Mouse (Mus musculus) megakaryocyte-erythroid progenitor cell, adult 5-6 weeks (primary cell): ENCODE measurements around the gene Arl5c. TPM values are rescaled to one million over a fixed set of nuclear protein-coding genes. Genes with fewer than 3 reads are reported as not detected.

ENCODE experiments used
- ATAC-seq: replicated peaks from 2 replicates; pipeline ENCODE4 v1.8.0; 2016; ENCODE audit warnings: mild to moderate bottlenecking, inconsistent platforms; ENCODE audit not compliant: severe bottlenecking, poor library complexity, low FRiP score, low TSS enrichment
- total RNA-seq, 2 experiments: library from RNA; stranded (forward) in 1 of 2; stranded (reverse) in 1 of 2; fragments of 200-1000, 215-1000 nt in 1 of 2; fragments of >200 nt in 1 of 2; fragmentation: Nextera tagmentation in 1 of 2; gene quantifications; 2 replicates each; pipeline ENCODE4 v1.2.3; 2014 to 2017

Gene Arl5c
- total RNA-seq, 2 experiments from 2014 or later = 2.7 to 9.8 TPM

DNA sequence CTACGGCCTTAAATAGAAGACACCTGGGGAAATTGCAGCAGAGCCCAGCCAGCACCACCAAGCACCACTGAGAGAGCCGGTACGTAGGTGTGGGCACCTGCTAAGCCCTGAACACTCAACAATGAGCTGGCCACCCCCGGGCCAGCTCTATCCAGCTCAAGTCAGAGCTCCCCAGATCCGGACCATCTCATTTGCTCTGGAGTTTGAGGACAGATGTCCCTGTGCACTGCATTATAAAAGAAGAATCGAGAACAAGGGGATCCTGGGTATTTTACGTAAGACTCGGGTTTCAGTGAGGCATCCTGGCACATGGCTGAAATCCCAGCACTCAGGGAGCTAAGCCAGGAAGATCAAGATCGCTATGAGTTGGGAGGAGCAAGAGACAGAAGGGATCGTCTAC, 51.0 kb downstream of the Arl5c start:
- ATAC-seq = no peak

DNA sequence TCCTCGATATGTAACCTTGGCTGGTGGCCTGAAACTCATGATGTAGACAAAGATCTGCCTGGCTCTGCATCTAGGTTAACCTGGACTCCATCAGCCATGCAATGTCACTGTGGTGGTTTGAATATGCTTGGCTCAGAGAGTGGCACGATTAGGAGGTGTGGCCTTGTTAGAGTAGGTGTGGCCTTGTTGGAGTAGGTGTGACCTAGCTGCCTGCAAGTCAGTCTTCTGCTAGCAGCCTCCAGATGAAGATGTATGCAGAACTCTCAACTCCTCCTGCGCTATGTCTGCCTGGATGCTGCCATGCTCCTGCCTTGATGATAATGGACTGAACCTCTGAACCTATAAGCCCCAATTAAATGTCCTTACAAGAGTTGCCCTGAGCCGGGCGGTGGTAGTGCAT, 52.7 kb downstream of the Arl5c start:
- peak; percentile 43; the same call in 1 of the 2 replicates for ATAC-seq

DNA sequence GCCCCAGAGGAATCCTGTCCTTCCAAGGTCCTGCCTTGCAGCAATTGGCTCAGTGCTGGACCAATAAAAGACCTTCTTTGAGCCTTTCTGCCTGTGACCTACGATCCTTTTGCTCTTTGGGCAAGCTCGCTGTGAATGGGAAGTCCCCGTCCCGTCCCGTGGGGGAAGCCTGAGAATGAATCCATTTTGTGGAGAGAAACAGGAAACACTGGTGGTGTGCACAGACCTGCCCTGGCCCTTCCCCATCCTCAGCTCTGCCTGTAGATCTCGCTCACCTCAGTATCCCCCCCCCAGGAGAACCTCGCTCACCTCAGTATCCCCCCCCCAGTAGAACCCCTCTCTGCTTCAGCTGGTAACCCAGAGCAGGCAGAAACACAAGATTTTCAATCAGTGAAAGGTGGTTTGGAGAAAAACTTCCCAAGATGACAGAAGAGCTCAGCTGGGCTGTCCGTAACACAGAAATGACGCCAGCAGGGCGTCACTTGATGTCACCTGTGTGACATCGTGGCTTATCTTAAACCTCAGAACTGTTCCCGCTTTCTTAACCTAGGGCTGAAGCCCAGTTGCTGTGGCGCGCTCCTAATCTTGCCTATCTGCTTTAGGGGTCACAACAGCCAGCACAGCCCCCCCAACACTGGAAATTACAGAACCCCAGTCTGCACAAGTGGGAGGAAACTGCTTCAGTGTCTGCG, 53.4 kb downstream of the Arl5c start:
- ATAC-seq = no peak

Other genes starting within 250 kb of the Arl5c start
- gene Cwc25, start 229.6 kb downstream of the Arl5c start, total RNA-seq (2014; fragmentation: Nextera tagmentation) = 17.7 and 18.9 TPM in 2 replicates
- gene Cwc25, start 229.6 kb downstream of the Arl5c start, total RNA-seq (2017) = 20.4 and 23.3 TPM in 2 replicates
- 0.89 TPM in 1 of 2 replicates, not detected in the other for gene 1700001P01Rik, start 220.3 kb downstream of the Arl5c start, total RNA-seq (2014; fragmentation: Nextera tagmentation)
- 2.4 TPM in 1 of 2 replicates, not detected in the other for gene 1700001P01Rik, start 220.3 kb downstream of the Arl5c start, total RNA-seq (2017)
- 2,091 and 2,156 TPM in 2 replicates for gene Rpl23, start 213.7 kb downstream of the Arl5c start, total RNA-seq (2014; fragmentation: Nextera tagmentation)
- 1,518 and 2,802 TPM in 2 replicates for gene Rpl23, start 213.7 kb downstream of the Arl5c start, total RNA-seq (2017)
- gene Lasp1, start 197.2 kb downstream of the Arl5c start, total RNA-seq (2014; fragmentation: Nextera tagmentation) = 15.7 and 20.4 TPM in 2 replicates
- gene Lasp1, start 197.2 kb downstream of the Arl5c start, total RNA-seq (2017) = 56.3 and 63.5 TPM in 2 replicates
- 0.45 and 1.7 TPM in 2 replicates for gene B230217C12Rik, start 155.4 kb downstream of the Arl5c start, total RNA-seq (2014; fragmentation: Nextera tagmentation)
- 0.91 TPM in 1 of 2 replicates, not detected in the other for gene B230217C12Rik, start 155.4 kb downstream of the Arl5c start, total RNA-seq (2017)
- gene Fbxo47, start 112.0 kb downstream of the Arl5c start, total RNA-seq (2014; fragmentation: Nextera tagmentation) = 0.54 and 3.2 TPM in 2 replicates
- gene Fbxo47, start 112.0 kb downstream of the Arl5c start, total RNA-seq (2017) = 0.53 and 0.56 TPM in 2 replicates
- gene Plxdc1, start 9.7 kb downstream of the Arl5c start, total RNA-seq (2014; fragmentation: Nextera tagmentation) = 10.2 and 11.8 TPM in 2 replicates
- 3.4 and 4.1 TPM in 2 replicates for gene Plxdc1, start 9.7 kb downstream of the Arl5c start, total RNA-seq (2017)
- 0.40 and 0.98 TPM in 2 replicates for gene Cacnb1, start 26.9 kb upstream of the Arl5c start, total RNA-seq (2014; fragmentation: Nextera tagmentation)
- gene Cacnb1, start 26.9 kb upstream of the Arl5c start, total RNA-seq (2017) = 0.38 TPM in 1 of 2 replicates, not detected in the other
- 4,206 and 4,300 TPM in 2 replicates for gene Rpl19, start 30.5 kb upstream of the Arl5c start, total RNA-seq (2014; fragmentation: Nextera tagmentation)
- gene Rpl19, start 30.5 kb upstream of the Arl5c start, total RNA-seq (2017) = 1,746 and 2,000 TPM in 2 replicates
- not detected in 2 replicates for gene Stac2, start 57.3 kb upstream of the Arl5c start, total RNA-seq (2014; fragmentation: Nextera tagmentation)
- gene Stac2, start 57.3 kb upstream of the Arl5c start, total RNA-seq (2017) = not detected in 2 replicates
- 14.3 and 15.9 TPM in 2 replicates for gene Fbxl20, start 154.2 kb upstream of the Arl5c start, total RNA-seq (2014; fragmentation: Nextera tagmentation)
- 7.4 and 11.8 TPM in 2 replicates for gene Fbxl20, start 154.2 kb upstream of the Arl5c start, total RNA-seq (2017)
- gene Med1, start 197.1 kb upstream of the Arl5c start, total RNA-seq (2014; fragmentation: Nextera tagmentation) = 81.3 and 88.8 TPM in 2 replicates
- 52.9 and 57.0 TPM in 2 replicates for gene Med1, start 197.1 kb upstream of the Arl5c start, total RNA-seq (2017)
- 73.2 and 76.6 TPM in 2 replicates for gene Cdk12, start 206.9 kb upstream of the Arl5c start, total RNA-seq (2014; fragmentation: Nextera tagmentation)
- 56.8 and 65.8 TPM in 2 replicates for gene Cdk12, start 206.9 kb upstream of the Arl5c start, total RNA-seq (2017)